Mouse (Mus musculus): Measurements from ENCODE around the gene D330045A20Rik. TPM values are rescaled to one million over a fixed set of nuclear protein-coding genes. Genes with fewer than 3 reads are reported as not detected.

The D330045A20Rik gene
- polyA plus RNA-seq, 1 experiment: not detected

DNA sequence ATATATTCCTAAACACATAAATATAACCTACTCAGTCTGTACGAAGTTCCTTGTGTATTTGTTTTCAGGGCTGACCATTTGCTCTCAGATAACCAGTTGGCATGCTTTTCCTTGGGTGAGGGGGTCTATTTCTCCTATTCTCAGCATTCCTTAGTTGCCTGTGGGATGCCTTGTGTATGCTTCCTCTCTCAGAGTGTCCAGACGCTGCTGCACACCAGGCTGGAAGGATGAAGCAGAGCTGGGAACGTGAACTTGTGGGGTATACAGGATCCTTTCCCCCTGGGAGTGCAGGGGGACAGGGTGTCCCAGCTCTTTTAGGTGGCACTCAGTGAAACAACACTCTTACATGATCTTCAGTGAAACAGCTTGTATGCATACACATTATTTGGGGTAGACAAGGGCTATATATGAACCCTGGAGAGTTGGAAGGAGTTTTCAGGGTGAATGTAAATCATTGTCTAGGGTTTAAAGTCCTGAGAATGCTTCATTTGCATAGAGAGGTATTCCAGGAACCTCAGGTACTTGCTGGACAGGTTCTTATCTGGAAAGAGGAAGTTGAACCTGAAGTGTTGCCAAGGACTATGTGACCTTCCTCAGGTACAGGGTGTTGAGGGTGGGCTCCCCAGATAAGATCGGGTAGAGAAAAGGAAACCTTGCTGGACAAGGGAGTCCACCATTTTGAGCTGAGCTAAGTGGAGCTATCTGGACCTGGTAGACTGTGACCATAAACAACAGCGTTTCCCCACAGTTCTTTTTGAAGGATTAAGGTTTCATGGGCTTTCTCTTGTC is 44.3 kb downstream of the D330045A20Rik start:
- Histone ChIP-seq H3K9me3 (ENCODE audit: control insufficient read depth, low read length) (no peaks in the 10 kb centered on the region), H3K36me3 (ENCODE audit: control insufficient read depth) (no peaks in the 10 kb centered on the region), H3K27me3 (ENCODE audit: control insufficient read depth) (no peaks in the 10 kb centered on the region), H3K4me1 (ENCODE audit: control insufficient read depth) (peaks cover 16% of the 10 kb centered on the region), H3K4me3 (replicated peaks) (no peak overlapping the region)
- no peak for TF ChIP-seq GATA1 (IDR thresholded peaks at IDR 0.05; ENCODE audit: low read length)
- no peak for TF ChIP-seq TAL1 (IDR thresholded peaks at IDR 0.05; ENCODE audit: low read length)

DNA sequence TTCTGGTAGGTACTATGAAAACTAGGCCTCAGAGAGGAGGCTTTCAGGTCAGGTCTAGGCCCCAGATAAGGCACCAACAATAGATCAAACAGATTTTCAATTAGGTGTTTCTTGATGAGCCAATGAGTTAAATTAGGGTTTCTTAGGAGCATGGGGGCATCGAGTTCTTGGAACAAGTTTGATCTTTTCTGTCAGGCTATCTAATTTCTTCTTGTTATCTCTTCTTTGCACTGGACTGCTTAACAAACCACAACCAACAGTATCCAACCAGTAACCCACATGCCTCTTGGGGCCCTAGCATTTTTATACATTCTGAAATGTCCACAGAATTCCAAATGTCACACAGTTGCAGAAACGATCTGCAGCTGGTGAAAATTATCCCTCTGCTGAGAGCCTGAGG is 45.6 kb downstream of the D330045A20Rik start:
- no peak for TF ChIP-seq GATA1 (IDR thresholded peaks at IDR 0.05; ENCODE audit: low read length)
- no peak for TF ChIP-seq TAL1 (IDR thresholded peaks at IDR 0.05; ENCODE audit: low read length)
- H3K4me1 ChIP-seq (ENCODE audit: control insufficient read depth): peaks cover 18% of the 10 kb centered on the region
- H3K4me3 ChIP-seq (replicated peaks): no peak overlapping the region
- no peaks in the 10 kb centered on the region for H3K36me3 ChIP-seq (ENCODE audit: control insufficient read depth)
- H3K9me3 ChIP-seq (ENCODE audit: control insufficient read depth, low read length): no peaks in the 10 kb centered on the region
- H3K27me3 ChIP-seq (ENCODE audit: control insufficient read depth): no peaks in the 10 kb centered on the region

- Histone ChIP-seq H3K36me3 (ENCODE audit: control insufficient read depth) (no peaks in the 10 kb centered on the region), H3K27me3 (ENCODE audit: control insufficient read depth) (no peaks in the 10 kb centered on the region), H3K4me1 (ENCODE audit: control insufficient read depth) (peaks cover 18% of the 10 kb centered on the region), H3K4me3 (replicated peaks) (no peak overlapping the region), H3K9me3 (ENCODE audit: control insufficient read depth, low read length) (no peaks in the 10 kb centered on the region)
- no peak for TF ChIP-seq GATA1 (IDR thresholded peaks at IDR 0.05; ENCODE audit: low read length)
These were observed 46.8 kb downstream of the D330045A20Rik start for GRCm38 (mm10) chrX:139526984-139527383.

GRCm38 (mm10) chrX:139529678-139530077 is 49.5 kb downstream of the D330045A20Rik start:
- no peaks in the 10 kb centered on the region for H3K9me3 ChIP-seq (ENCODE audit: control insufficient read depth, low read length)
- H3K4me1 ChIP-seq (ENCODE audit: control insufficient read depth): peaks cover 16% of the 10 kb centered on the region
- no peaks in the 10 kb centered on the region for H3K36me3 ChIP-seq (ENCODE audit: control insufficient read depth)
- no peaks in the 10 kb centered on the region for H3K27me3 ChIP-seq (ENCODE audit: control insufficient read depth)
- TF ChIP-seq GATA1 (IDR thresholded peaks at IDR 0.05; ENCODE audit: low read length) (no peak), TAL1 (IDR thresholded peaks at IDR 0.05; ENCODE audit: low read length) (no peak)
- no peak overlapping the region for H3K4me3 ChIP-seq (replicated peaks)

GRCm38 (mm10) chrX:139532293-139532692 is 52.1 kb downstream of the D330045A20Rik start:
- Histone ChIP-seq H3K27me3 (ENCODE audit: control insufficient read depth) (no peaks in the 10 kb centered on the region), H3K9me3 (ENCODE audit: control insufficient read depth, low read length) (no peaks in the 10 kb centered on the region), H3K4me1 (ENCODE audit: control insufficient read depth) (peaks cover 6% of the 10 kb centered on the region; the same call in 1 of the 2 replicates), H3K4me3 (replicated peaks) (no peak overlapping the region), H3K36me3 (ENCODE audit: control insufficient read depth) (no peaks in the 10 kb centered on the region)
- TF ChIP-seq TAL1 (IDR thresholded peaks at IDR 0.05; ENCODE audit: low read length) (no peak), GATA1 (IDR thresholded peaks at IDR 0.05; ENCODE audit: low read length) (no peak)

DNA sequence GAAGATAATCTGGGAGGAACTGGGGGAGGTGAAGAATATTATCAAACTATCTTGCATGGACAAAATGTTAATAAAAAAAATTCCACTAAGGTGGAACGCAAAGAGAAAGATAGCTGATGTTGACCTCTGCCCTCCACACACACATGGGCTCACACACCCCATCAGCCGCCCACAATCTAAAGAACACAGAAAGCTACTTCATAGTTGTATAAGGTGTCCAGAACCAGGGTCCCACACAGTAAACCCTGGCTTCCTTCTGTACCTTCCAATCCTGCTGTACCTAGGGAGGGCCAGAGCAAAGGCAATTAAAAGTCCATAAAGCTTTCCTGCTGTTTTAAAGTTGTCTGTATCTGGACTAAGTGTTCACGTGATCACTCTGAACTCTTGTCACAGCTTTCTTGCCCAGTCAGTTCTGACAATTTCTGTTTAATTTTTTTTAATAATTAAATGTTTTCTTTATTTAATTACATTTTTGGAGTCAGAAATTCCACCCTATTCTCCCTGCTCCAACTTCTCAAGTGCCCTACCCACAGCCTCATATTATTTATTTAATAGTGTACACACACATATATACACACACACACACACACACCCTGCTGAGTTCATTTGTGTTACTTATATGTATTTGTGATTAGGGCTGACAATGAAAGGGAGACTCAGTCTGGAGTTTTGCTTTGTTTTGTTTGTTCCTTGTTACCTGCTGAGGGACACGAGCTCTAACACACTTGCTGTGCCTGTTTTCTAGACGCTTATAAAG is 57.7 kb downstream of the D330045A20Rik start:
- TF ChIP-seq TAL1 (IDR thresholded peaks at IDR 0.05; ENCODE audit: low read length) (no peak), GATA1 (IDR thresholded peaks at IDR 0.05; ENCODE audit: low read length) (no peak)
- H3K4me1 ChIP-seq (ENCODE audit: control insufficient read depth): peaks cover 2% of the 10 kb centered on the region; the same call in 1 of the 2 replicates
- no peaks in the 10 kb centered on the region for H3K27me3 ChIP-seq (ENCODE audit: control insufficient read depth)
- no peak overlapping the region for H3K4me3 ChIP-seq (replicated peaks)
- H3K9me3 ChIP-seq (ENCODE audit: control insufficient read depth, low read length): no peaks in the 10 kb centered on the region
- no peaks in the 10 kb centered on the region for H3K36me3 ChIP-seq (ENCODE audit: control insufficient read depth)

GRCm38 (mm10) chrX:139543726-139544125 is 63.6 kb downstream of the D330045A20Rik start:
- no peak overlapping the region for H3K4me3 ChIP-seq (replicated peaks)
- no peaks in the 10 kb centered on the region for H3K9me3 ChIP-seq (ENCODE audit: control insufficient read depth, low read length)
- no peaks in the 10 kb centered on the region for H3K36me3 ChIP-seq (ENCODE audit: control insufficient read depth)
- H3K27me3 ChIP-seq (ENCODE audit: control insufficient read depth): no peaks in the 10 kb centered on the region
- H3K4me1 ChIP-seq (ENCODE audit: control insufficient read depth): no peaks in the 10 kb centered on the region
- TF ChIP-seq GATA1 (IDR thresholded peaks at IDR 0.05; ENCODE audit: low read length): no peak
- TF ChIP-seq TAL1 (IDR thresholded peaks at IDR 0.05; ENCODE audit: low read length): no peak

GRCm38 (mm10) chrX:139550456-139550855 is 70.3 kb downstream of the D330045A20Rik start:
- no peak overlapping the region for H3K4me3 ChIP-seq (replicated peaks)
- TF ChIP-seq GATA1 (IDR thresholded peaks at IDR 0.05; ENCODE audit: low read length) (no peak), TAL1 (IDR thresholded peaks at IDR 0.05; ENCODE audit: low read length) (no peak)
- H3K36me3 ChIP-seq (ENCODE audit: control insufficient read depth): no peaks in the 10 kb centered on the region
- H3K4me1 ChIP-seq (ENCODE audit: control insufficient read depth): no peaks in the 10 kb centered on the region
- H3K9me3 ChIP-seq (ENCODE audit: control insufficient read depth, low read length): no peaks in the 10 kb centered on the region
- no peaks in the 10 kb centered on the region for H3K27me3 ChIP-seq (ENCODE audit: control insufficient read depth)

GRCm38 (mm10) chrX:139552090-139552489 is 71.9 kb downstream of the D330045A20Rik start:
- Histone ChIP-seq H3K4me3 (replicated peaks) (no peak overlapping the region), H3K36me3 (ENCODE audit: control insufficient read depth) (no peaks in the 10 kb centered on the region), H3K4me1 (ENCODE audit: control insufficient read depth) (no peaks in the 10 kb centered on the region), H3K27me3 (ENCODE audit: control insufficient read depth) (no peaks in the 10 kb centered on the region), H3K9me3 (ENCODE audit: control insufficient read depth, low read length) (no peaks in the 10 kb centered on the region)
- TF ChIP-seq TAL1 (IDR thresholded peaks at IDR 0.05; ENCODE audit: low read length) (no peak), GATA1 (IDR thresholded peaks at IDR 0.05; ENCODE audit: low read length) (no peak)

Data from erythroblast, embryonic 14.5 days (primary cell).